Mouse (Mus musculus): ENCODE data around the gene Cpxm1.

Cpxm1 gene

DNA sequence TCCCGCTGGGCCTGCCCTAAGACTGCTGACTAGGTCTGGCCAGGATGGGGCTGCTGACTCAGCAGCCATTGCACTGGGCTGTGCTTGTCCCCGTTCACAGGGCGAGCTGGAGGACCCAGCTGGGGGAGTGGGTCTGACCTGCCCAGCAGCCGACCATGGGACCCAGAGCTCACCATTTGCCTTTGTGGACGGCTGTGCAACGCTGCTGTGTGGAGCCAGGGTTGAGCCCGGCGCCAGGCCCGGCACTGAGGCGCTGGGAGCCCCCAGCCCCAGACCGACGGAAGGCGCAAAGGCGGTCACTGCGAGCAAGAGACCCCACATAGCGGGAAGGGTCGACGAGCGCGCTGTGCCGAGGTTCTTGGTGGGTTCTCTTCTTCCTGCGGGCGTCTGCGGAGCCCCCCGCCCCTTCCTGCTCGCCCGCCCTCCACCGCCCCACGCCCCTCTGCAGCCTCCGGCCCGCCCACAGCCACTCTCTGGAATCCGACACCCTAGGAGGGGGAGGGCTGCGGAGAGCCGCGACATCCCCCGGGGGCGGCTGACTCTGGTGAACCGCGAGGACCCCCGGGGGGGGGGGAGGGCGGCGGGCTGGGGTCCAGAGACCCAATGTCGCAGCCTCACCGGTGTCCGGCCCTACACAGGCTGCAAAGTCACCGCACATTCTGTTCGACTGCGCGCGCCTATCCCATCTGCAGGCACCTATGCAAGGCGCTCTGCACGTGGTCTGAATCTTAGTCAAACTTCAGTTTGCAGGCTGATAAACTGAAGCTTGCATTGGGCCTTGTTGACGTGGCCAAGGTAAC, at the start of gene Cpxm1:
Gene Cpxm1, minus strand, starts transcription at position 389 of the 800 bp plus-strand sequence.
- DNase-seq, result no peak

DNA sequence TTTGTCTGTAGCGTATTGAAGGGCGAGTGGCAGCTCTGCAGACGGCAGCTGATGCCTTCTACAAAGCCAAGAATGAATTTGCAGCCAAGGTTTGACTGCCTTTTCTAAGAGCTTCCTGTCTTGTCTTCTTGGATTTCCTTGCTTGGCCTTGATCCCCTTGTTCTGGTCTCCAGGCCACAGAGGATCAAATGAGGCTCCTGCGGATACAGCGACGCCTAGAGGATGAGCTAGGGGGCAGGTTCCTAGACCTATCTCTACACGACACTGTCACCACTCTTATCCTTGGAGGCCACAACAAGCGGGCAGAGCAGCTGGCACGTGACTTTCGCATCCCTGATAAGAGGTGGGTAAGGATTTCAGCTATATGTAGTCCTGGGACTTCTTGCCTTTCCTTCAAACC, 44.8 kb upstream of the Cpxm1 start:
- DNase-seq, result no peak

DNA sequence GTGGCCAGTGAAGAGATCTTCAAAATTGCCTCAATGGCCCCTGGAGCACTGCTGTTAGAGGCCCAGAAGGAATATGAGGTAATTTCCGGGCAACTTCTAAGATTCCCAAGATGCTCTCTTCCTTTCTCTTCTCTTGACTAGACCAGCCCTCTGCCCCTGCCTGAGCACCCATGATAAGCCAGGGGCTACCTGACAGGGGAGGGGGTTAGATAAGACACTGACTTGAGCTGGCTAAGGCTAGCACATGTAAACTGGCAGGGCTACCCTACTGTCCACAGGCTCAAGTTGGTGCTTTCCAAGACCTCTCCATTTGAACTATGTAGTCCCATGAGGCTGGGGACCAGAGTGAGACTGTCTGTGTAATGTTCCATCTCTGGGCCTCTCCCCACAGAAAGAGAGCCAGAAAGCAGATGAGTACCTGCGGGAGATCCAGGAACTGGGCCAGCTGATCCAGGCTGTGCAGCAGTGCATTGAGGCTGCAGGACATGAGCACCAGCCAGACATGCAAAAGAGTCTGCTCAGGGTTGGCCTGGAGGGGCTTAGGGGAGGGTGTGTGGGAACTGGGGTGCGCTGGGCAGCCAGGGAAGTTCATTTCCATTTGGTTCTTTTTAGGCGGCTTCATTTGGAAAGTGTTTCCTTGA, 42.6 kb upstream of the Cpxm1 start:
- DNase-seq, result no peak

- DNase-seq, result no peak
These were observed 41.5 kb upstream of the Cpxm1 start for GRCm38 (mm10) chr2:130438861-130439260.

- DNase-seq, result no peak
These were observed 39.4 kb upstream of the Cpxm1 start for GRCm38 (mm10) chr2:130436769-130437168.

DNA sequence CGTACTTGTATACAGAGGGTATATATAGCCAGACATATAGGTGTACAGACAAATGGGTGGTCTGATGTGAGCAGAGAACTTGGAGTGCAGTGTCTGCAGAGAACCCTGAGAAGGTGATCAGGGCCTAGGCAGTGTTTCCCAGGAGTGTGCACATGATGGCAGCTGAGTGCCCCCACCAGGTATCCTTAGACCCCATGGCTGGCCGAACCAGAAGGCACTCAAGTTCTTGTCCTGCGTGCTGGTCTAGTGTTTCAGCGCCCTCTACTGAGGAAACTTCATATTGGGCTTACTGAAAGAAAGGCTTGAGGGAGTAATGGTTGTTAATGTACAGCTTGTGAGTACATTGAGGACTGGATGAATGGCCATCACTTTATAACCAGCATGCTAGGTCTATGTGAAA, 35.8 kb upstream of the Cpxm1 start:
- no peak for DNase-seq

DNA sequence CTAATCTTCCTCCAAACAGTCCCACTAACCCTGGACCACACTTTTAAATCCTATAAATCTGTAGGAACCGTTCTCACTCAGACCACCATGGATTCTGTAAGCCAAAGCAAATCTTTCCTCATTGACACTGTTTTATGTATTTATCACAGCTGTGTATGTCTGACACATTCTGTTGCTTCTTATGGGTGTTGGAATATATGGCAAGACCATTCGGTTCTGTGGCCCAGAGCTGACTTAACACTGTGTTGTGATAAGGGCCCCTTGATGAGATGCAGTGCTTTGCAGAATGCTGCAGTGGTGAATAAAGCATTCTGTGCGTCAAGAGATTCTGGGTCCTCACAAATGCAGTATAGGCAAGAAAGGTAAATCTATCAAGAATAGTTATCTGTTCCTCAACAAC, 34.8 kb upstream of the Cpxm1 start:
- DNase-seq, result no peak

- DNase-seq, result no peak
These were observed 33.1 kb upstream of the Cpxm1 start for GRCm38 (mm10) chr2:130430484-130430883.

- DNase-seq, result no peak
These were observed 32.5 kb upstream of the Cpxm1 start for GRCm38 (mm10) chr2:130429851-130430250.

- DNase-seq, result no peak
These were observed 27.7 kb upstream of the Cpxm1 start for GRCm38 (mm10) chr2:130425112-130425511.

GRCm38 (mm10) chr2:130424126-130424853, 26.9 kb upstream of the Cpxm1 start, which contains the start of the genes Vps16 and Pced1a:
TSS of gene Vps16 (plus strand) at chr2:130424339.
TSS of gene Pced1a (minus strand) at chr2:130424701.
- peak; percentile 89 to 93 for DNase-seq

GRCm38 (mm10) chr2:130423397-130424125, 26.2 kb upstream of the Cpxm1 start:
- DNase-seq, result peak; percentile 54 to 69

DNA sequence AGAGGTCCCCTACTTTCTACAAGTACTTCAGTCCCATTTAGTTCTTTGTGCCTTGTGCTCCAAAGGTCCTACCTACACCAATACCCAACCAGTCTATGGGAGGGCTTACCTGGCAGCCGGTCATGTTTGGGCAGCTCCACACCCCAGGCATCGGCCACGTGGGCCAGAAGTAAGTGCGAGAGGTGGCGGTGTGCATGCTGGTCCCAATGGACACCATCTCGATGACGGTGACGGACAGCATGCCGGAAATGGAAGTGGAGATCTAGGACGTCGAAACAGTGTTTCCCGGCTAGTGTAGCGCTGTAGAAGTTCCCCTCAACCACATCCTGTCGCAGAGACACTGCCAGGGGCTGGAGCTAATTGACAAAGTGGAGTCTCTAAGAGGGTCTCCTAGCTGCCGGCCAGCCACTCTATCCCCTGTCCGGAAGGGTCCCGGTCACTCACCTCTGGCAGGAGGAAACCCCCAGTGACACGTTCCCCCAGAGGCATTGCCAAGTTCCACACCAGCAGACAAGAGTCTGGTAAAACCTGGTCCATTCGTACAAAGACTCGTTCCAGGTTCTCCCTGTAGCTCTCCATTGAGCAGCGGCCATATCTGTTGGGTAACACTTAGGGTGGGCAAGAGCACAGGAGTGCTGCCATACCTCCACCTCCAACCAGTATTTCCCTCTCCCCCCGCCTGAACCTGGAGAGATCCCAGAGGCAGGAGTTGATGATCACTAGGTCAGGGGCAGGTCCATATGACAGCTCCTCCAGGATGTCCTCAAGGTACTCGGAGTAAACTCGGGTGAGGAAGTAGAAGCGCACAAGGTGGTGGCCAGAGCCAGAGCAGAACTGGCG, 24.6 kb upstream of the Cpxm1 start:
- no peak for DNase-seq

DNA sequence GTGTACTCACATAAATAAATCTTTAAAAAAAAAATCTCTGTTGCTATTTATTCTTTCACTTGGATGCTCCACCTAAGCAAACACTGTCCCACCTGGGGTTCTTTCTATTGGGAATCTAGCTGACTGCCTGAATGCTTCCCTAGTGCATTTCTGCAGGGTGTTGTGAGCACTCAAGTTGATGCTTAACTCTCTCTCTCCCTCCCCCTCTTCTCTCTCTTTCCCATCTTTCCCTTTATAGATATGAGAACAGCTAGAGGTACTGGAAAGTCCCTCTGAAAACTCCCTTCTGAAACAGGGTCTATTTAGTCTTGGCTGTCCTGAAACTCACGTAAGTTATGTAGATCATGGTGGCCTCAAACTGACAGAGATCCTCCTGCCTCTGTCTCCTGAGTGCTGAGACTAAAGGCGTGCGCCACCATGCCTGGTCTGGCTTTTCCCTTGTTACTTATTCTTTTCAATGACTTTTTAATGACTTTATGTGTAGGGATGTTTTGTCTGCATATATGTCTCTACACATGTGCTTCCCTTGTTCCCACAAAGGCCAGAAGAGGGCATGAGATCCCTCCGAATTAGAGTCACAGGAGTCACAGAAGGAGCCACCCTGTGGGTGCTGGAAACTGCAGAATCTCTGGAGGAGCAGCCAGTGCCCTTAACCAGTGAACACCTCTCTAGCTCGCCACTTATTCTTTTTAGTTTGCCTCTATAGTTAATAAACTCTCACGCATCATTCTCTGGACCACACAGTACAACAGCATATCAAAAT, 16.9 kb upstream of the Cpxm1 start:
- peak in 1 of 2 experiments; percentile 8 for DNase-seq

DNA sequence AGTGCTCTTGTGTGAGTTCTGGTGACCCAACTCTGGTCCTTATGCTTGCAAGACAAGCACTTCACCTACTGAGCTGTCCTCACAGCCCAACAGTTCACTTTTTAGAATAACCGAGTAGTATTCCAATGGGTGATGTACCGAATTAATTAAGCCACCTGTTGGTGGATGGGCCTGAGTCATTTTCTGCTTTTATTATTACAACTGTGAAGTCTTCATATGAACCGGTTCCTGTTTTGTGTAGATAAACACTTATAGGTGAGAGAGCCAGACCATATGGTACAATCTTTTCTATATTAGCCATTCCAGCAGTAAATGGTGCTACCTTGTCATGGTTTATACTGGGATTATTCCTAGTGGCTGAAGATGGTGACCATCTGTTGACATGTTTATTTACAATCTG, 15.4 kb upstream of the Cpxm1 start:
- DNase-seq, result no peak

DNA sequence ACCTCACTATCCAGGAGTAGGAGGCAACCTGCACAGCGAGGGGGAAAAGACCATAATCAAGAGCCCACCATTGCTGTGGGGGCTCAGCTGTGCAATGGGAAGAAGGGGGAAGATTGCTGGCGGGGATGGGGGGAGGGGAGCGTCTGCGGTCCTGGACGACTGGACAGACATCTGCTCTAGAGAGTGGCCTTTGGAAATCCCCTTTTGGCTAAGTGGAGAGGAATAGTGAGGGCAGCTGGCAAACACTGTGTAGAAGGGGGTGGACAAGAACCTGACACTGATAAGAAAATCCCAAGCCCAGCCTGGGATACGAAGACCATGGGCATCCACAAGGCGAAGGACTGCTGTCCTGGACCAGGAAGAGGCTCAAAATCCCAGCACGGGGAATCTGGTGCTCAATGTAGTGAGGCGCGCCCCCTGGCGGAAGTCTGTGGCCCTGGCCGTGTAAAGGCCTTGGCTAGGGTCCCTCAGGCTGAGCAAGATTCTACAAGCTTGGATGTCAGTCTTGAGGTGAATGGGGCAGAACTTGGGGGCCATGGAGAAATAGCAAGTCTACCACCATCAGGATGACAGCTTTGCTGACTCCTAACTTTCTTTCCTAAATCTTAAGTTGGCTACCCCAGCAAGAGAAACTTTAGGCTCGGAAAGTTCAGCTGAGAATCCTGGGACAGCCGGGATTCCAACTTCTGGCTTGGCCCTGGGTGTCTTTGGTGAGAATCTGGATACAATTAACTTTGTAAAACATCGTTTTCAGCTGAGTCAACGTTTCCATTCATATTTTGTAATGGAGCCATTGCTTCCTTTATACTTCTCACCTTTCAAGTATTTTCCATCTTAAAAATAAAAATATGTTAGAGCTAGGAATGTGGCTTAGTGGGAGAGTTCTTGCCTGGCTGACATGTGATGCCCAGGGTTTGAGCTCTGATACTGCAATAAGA, 14.5 kb upstream of the Cpxm1 start:
- peak; percentile 56 to 82 for DNase-seq

DNA sequence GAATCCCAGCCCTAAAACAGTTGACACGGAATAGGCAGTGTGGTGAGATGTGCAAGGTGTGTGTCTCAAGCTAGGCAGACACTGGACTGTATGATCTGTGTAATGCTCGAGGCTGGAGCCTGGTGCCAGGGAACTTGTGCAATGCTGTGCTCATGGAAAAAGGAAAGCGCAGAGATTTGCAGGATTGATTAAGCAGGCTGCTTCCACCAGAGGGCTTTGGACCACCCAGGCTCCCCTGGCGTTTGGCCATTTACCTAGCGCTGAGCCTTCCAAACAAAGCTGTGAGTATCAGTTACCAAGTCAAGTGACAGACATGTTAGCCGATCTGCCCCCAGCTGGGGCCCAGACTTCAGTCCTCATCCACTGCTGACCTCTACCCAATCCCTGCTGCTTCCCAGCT, 10.8 kb upstream of the Cpxm1 start:
- no peak for DNase-seq

- no peak for DNase-seq
These were observed 8.8 kb upstream of the Cpxm1 start, which contains the start of gene Tmem239 for GRCm38 (mm10) chr2:130406178-130406577. TSS of gene Tmem239 (plus strand) at chr2:130406478.

DNA sequence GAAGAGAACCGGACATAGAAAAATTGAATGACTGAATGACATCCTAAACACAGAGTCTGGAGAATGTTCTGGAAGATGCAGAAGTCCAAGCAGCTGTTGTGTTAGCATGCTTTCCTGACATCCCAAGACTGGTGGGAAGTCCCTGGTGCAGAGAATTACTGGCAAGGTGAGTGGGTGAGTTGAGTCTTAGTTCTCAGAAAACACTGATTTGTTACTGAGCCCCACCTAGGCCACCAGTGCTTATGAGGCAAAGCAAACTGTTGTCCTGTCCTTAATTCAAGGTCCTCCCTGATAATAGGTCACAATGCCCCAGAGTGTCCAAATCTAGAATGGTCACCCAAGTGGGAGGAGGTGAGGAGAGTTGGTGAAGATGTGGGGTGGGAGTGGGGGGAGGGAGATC, 7.6 kb upstream of the Cpxm1 start, which contains the start of the genes Gm28372 and 1700020A23Rik:
Gene Gm28372, plus strand, starts transcription at position 301 of the 400 bp plus-strand sequence.
Gene 1700020A23Rik, plus strand, starts transcription at position 321 of the 400 bp plus-strand sequence.
- DNase-seq, result no peak

- DNase-seq, result no peak
These were observed 4.5 kb upstream of the Cpxm1 start for GRCm38 (mm10) chr2:130401891-130402290.
